8 mouse cellular contexts compared by ENCODE assay signal in genomic region chr11:44613411-44614180, GRCm38 (mm10). TPM values are rescaled to one million over a fixed set of nuclear protein-coding genes. Genes with fewer than 3 reads are reported as not detected.
DNase-seq lines count a peak whose midpoint lies in the region; TF ChIP-seq lines count a peak whose summit lies in the region.

No protein-coding gene starts in this region.

- TF ChIP-seq POLR2A in small intestine, adult 2 months (IDR thresholded peaks at IDR 0.05; ENCODE audit: low read depth, low read length), result no peak

- peaks cover 32% of the 10 kb centered on the region for H3K4me1 ChIP-seq in heart, embryonic 10.5 days
- 0 out of 2 replicates have a peak, but pooled peaks cover 2% of the 10 kb centered on the region for H3K4me1 ChIP-seq in small intestine, adult 2 months (ENCODE audit: control insufficient read depth, insufficient read depth, insufficient read length, low read length)

- H3K27me3 ChIP-seq in heart, embryonic 10.5 days (ENCODE audit: insufficient read depth, poor library complexity, severe bottlenecking), result peaks cover 58% of the 10 kb centered on the region
- peaks cover 44% of the 10 kb centered on the region for H3K27me3 ChIP-seq in small intestine, adult 2 months (ENCODE audit: control insufficient read depth, insufficient read depth, low read length)

- DNase-seq in retina, postnatal 1 day, result peak; percentile 26
- DNase-seq in retina, embryonic 14.5 days (ENCODE audit: low spot score), result no peak
- DNase-seq in heart, embryonic 10.5 days (ENCODE audit: low spot score), result no peak
- DNase-seq in kidney, postnatal 4 days, result peak; percentile 49 to 62
- DNase-seq in testis, postnatal 10 days (ENCODE audit: low spot score), result no peak
- DNase-seq in right cerebral cortex, postnatal 36 days (ENCODE audit: low spot score in 2 of 2), result no peak
- DNase-seq in spleen, adult 18-20 months, result no peak

- H3K27ac ChIP-seq in heart, embryonic 10.5 days, result peak overlapping the region; percentile 75
- H3K27ac ChIP-seq in small intestine, adult 2 months (ENCODE audit: insufficient read depth, low read depth, low read length), result peak overlapping the region; percentile 27; the same call in 1 of the 2 replicates

- WGBS in heart, embryonic 10.5 days, result 5% methylated on average over 14 of the region's 14 CpGs
- 8% methylated on average over 14 of the region's 14 CpGs for WGBS in small intestine, adult 2 months

- no peaks in the 10 kb centered on the region for H3K36me3 ChIP-seq in heart, embryonic 10.5 days
- no peaks in the 10 kb centered on the region for H3K36me3 ChIP-seq in small intestine, adult 2 months (ENCODE audit: control insufficient read depth, insufficient read depth, low read length)

- peak overlapping the region; percentile 62 for H3K4me3 ChIP-seq in heart, embryonic 10.5 days
- H3K4me3 ChIP-seq in small intestine, adult 2 months (ENCODE audit: low read depth, low read length), result peak overlapping the region; percentile 52

- TF ChIP-seq CTCF in small intestine, adult 2 months (IDR thresholded peaks at IDR 0.05; ENCODE audit: extremely low read depth, insufficient read length, insufficient replicate concordance, low read depth, low read length), result no peak

- no peaks in the 10 kb centered on the region for H3K9me3 ChIP-seq in heart, embryonic 10.5 days

RNA-seq across cellular contexts. Expression of gene Ebf1, which starts 3.5 kb away (rescaled TPM):
- 7.6 and 17.9 TPM in 2 replicates for polyA plus RNA-seq in heart, embryonic 10.5 days (2016; fragmentation: Nextera tagmentation; extraction: Ambion mirVana)
- polyA plus RNA-seq in small intestine, adult 2 months (2012; rRNA removed), result 1.5 and 2.5 TPM in 2 replicates

Comparison
In these comparisons a context has a peak if more than half of its experiments do, and no peak if none do; other contexts are left out.
1. DNase-seq: peak in retina, postnatal 1 day (single experiment) and kidney, postnatal 4 days (2 of 2); none in retina, embryonic 14.5 days (single experiment), heart, embryonic 10.5 days (single experiment), testis, postnatal 10 days (single experiment), right cerebral cortex, postnatal 36 days (0 of 2) and spleen, adult 18-20 months (0 of 2).